Mouse (Mus musculus) kidney, adult 2 months (tissue): ENCODE results near the gene Gm10718. TPM values are rescaled to one million over a fixed set of nuclear protein-coding genes. Genes with fewer than 3 reads are reported as not detected.
"Not testable (repeated sequence)": the region's sequence is repeated elsewhere in the genome, so short reads cannot be mapped to it uniquely, and the experiment has no call there.

ENCODE experiments used
- DNase-seq: peaks from one replicate; pipeline ENCODE4 v3.0.0; 2021
- H3K27ac ChIP-seq: fragments of 200-500 bp; 2 replicates; pipeline ENCODE4 v1.5.1; 2012; ENCODE audit warnings: low read depth, low read length, control low read depth, inconsistent platforms; ENCODE audit not compliant: insufficient read depth
- H3K27me3 ChIP-seq: fragments of 200-500 bp; replicated peaks from 2 replicates; pipeline ENCODE4 v1.6.1; 2012; ENCODE audit warnings: mild to moderate bottlenecking, moderate library complexity, low read length, inconsistent platforms; ENCODE audit not compliant: control insufficient read depth, insufficient read depth
- H3K36me3 ChIP-seq: fragments of 200-500 bp; 2 replicates; pipeline ENCODE4 v1.6.1; 2012; ENCODE audit warnings: mild to moderate bottlenecking, moderate library complexity, low read length, inconsistent platforms; ENCODE audit not compliant: control insufficient read depth, insufficient read depth
- H3K4me1 ChIP-seq: fragments of 200-500 bp; 2 replicates; pipeline ENCODE4 v1.6.1; 2011; ENCODE audit warnings: low read length; ENCODE audit not compliant: control insufficient read depth, insufficient read depth
- H3K4me3 ChIP-seq: fragments of 200-500 bp; 2 replicates; pipeline ENCODE4 v1.5.1; 2011; ENCODE audit warnings: mild to moderate bottlenecking, low read depth, low read length, control low read depth; ENCODE audit not compliant: insufficient read depth
- WGBS: fragments of 180-500 bp; shearing (Covaris S2); methylation state at CpG from one replicate; pipeline ENCODE4 v1.1.7; 2018; 5-methylcytosine and 5-hydroxymethylcytosine counted together
- polyA plus RNA-seq: library from polyadenylated mRNA; depleted of rRNA; stranded (reverse); fragments of >200 nt; gene quantifications from 2 replicates; pipeline ENCODE4 v1.2.3, GENCODE M21; 2012; rRNA removed

The Gm10718 gene
- not detected in 2 replicates for polyA plus RNA-seq

GRCm38 (mm10) chr9:3023312-3023984 is at the start of gene Gm10718:
TSS of gene Gm10718 (plus strand) at chr9:3023547.
- not testable (repeated sequence) for H3K27ac ChIP-seq, H3K4me3 ChIP-seq, H3K27me3 ChIP-seq, H3K36me3 ChIP-seq, H3K4me1 ChIP-seq
- peak; percentile 43 for DNase-seq
- 77% methylated on average over 12 of the region's 13 CpGs for WGBS

- H3K27ac ChIP-seq, H3K36me3 ChIP-seq, H3K4me1 ChIP-seq, H3K27me3 ChIP-seq, H3K4me3 ChIP-seq: not testable (repeated sequence)
- DNase-seq: peak; percentile 41
- 76% methylated on average over 12 of the region's 12 CpGs for whole genome bisulfite sequencing
Observed at GRCm38 (mm10) chr9:3000445-3000972, 22.8 kb upstream of the Gm10718 start, which contains the start of gene Gm10722. TSS of gene Gm10722 (plus strand) at chr9:3000922.

GRCm38 (mm10) chr9:3001006-3001405 is 22.3 kb upstream of the Gm10718 start:
- WGBS: 70% methylated on average over 8 of the region's 8 CpGs
- H3K4me1 ChIP-seq, H3K36me3 ChIP-seq, H3K27me3 ChIP-seq, H3K27ac ChIP-seq, H3K4me3 ChIP-seq: not testable (repeated sequence)
- peak; percentile 50 for DNase-seq

- DNase-seq: peak; percentile 99
- H3K4me3 ChIP-seq, H3K36me3 ChIP-seq, H3K27me3 ChIP-seq, H3K27ac ChIP-seq, H3K4me1 ChIP-seq: not testable (repeated sequence)
- 72% methylated on average over 9 of the region's 11 CpGs for WGBS
Observed at GRCm38 (mm10) chr9:3001948-3002659, 21.2 kb upstream of the Gm10718 start.

- not testable (repeated sequence) for H3K4me1 ChIP-seq, H3K36me3 ChIP-seq, H3K4me3 ChIP-seq, H3K27ac ChIP-seq, H3K27me3 ChIP-seq, DNase-seq
- WGBS: 79% methylated on average over 6 of the region's 14 CpGs
Observed at GRCm38 (mm10) chr9:3002794-3003396, 20.5 kb upstream of the Gm10718 start, which contains the start of gene Gm11168. TSS of gene Gm11168 (plus strand) at chr9:3003346.

- H3K27ac ChIP-seq, H3K4me3 ChIP-seq, H3K36me3 ChIP-seq, H3K27me3 ChIP-seq, H3K4me1 ChIP-seq, DNase-seq: not testable (repeated sequence)
- WGBS: 81% methylated on average over 1 of the region's 5 CpGs
Observed at GRCm38 (mm10) chr9:3006179-3006578, 17.2 kb upstream of the Gm10718 start.

GRCm38 (mm10) chr9:3006636-3007035 is 16.7 kb upstream of the Gm10718 start:
- WGBS: 73% methylated on average over 8 of the region's 8 CpGs
- H3K4me3 ChIP-seq, H3K36me3 ChIP-seq, H3K27me3 ChIP-seq, H3K4me1 ChIP-seq, H3K27ac ChIP-seq: not testable (repeated sequence)
- peak; percentile 94 for DNase-seq

- H3K36me3 ChIP-seq, H3K27me3 ChIP-seq, H3K4me3 ChIP-seq, H3K27ac ChIP-seq, DNase-seq, H3K4me1 ChIP-seq: not testable (repeated sequence)
- 79% methylated on average over 8 of the region's 9 CpGs for WGBS
Observed at GRCm38 (mm10) chr9:3007272-3007671, 16.1 kb upstream of the Gm10718 start.

- not testable (repeated sequence) for H3K36me3 ChIP-seq, H3K4me3 ChIP-seq, H3K4me1 ChIP-seq, DNase-seq, H3K27me3 ChIP-seq, H3K27ac ChIP-seq
- no CpG with 5 or more reads among the region's 5 CpGs for WGBS
Observed at GRCm38 (mm10) chr9:3009331-3009730, 14.0 kb upstream of the Gm10718 start.

GRCm38 (mm10) chr9:3012054-3012621 is 11.2 kb upstream of the Gm10718 start:
- 84% methylated on average over 3 of the region's 7 CpGs for WGBS
- H3K4me1 ChIP-seq, H3K36me3 ChIP-seq, DNase-seq, H3K4me3 ChIP-seq, H3K27ac ChIP-seq, H3K27me3 ChIP-seq: not testable (repeated sequence)
